Mouse (Mus musculus) right cerebral cortex, adult 2 months (tissue): ENCODE results near the gene Matn3.

Source experiments
- DNase-seq, 2 experiments: peaks; one replicate each; pipeline ENCODE4 v3.0.0; 2021 to 2022; ENCODE audit warnings: low spot score in 2 of 2

Gene Matn3

GRCm38 (mm10) chr12:8947714-8948464 lies at the start of gene Matn3:
TSS of gene Matn3 (plus strand) at chr12:8947929.
- no peak for DNase-seq

GRCm38 (mm10) chr12:8898879-8899785 lies 48.6 kb upstream of the Matn3 start:
- DNase-seq = no peak

GRCm38 (mm10) chr12:8900107-8900698 lies 47.5 kb upstream of the Matn3 start:
- DNase-seq = no peak

- DNase-seq = no peak
These were observed 46.6 kb upstream of the Matn3 start for GRCm38 (mm10) chr12:8900919-8901663.

- no peak for DNase-seq
These were observed 45.8 kb upstream of the Matn3 start for GRCm38 (mm10) chr12:8901934-8902333.

GRCm38 (mm10) chr12:8902479-8902878 lies 45.2 kb upstream of the Matn3 start:
- DNase-seq = no peak

GRCm38 (mm10) chr12:8912860-8913685 lies 34.7 kb upstream of the Matn3 start:
- DNase-seq = no peak

GRCm38 (mm10) chr12:8913701-8914340 lies 33.9 kb upstream of the Matn3 start:
- DNase-seq = no peak

GRCm38 (mm10) chr12:8916378-8916777 lies 31.4 kb upstream of the Matn3 start:
- no peak for DNase-seq

GRCm38 (mm10) chr12:8919231-8919630 lies 28.5 kb upstream of the Matn3 start:
- no peak for DNase-seq

- DNase-seq = no peak
These were observed 26.7 kb upstream of the Matn3 start for GRCm38 (mm10) chr12:8920996-8921393.

GRCm38 (mm10) chr12:8921394-8922368 lies 26.0 kb upstream of the Matn3 start, which contains the start of gene Laptm4a:
TSS of gene Laptm4a (plus strand) at chr12:8921664.
- DNase-seq = peak; percentile 95 to 97

- DNase-seq = no peak
These were observed 25.2 kb upstream of the Matn3 start for GRCm38 (mm10) chr12:8922369-8923124.

- DNase-seq = peak in 1 of 2 experiments; percentile 22
These were observed 24.7 kb upstream of the Matn3 start for GRCm38 (mm10) chr12:8923125-8923410.

- no peak for DNase-seq
These were observed 24.1 kb upstream of the Matn3 start for GRCm38 (mm10) chr12:8923603-8924002.

- DNase-seq = no peak
These were observed 20.1 kb upstream of the Matn3 start for GRCm38 (mm10) chr12:8927652-8928051.

- no peak for DNase-seq
These were observed 19.0 kb upstream of the Matn3 start for GRCm38 (mm10) chr12:8928766-8929165.

- DNase-seq = no peak
These were observed 16.6 kb upstream of the Matn3 start for GRCm38 (mm10) chr12:8931083-8931482.
